25 mouse cellular contexts compared by ENCODE assay signal in the genomic region with DNA sequence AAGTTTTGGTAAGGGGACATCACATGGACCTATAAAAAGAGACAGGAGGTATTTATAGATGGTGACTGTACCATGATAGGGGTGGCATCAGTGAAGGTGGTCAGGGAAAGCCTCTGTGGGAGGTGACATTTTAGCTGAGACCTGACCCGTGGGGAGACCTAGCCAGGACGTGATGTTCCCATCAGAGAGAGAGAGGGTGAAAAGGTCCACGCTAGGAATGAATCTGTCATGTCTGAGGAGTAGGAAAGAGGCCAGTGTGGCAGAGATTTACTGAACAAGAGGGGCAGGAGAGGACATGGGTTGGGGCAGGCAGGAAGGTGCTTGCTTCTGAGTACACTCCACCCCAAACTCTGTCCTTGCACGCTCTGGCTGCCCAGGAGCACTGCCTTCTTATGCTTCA. TPM values are rescaled to one million over a fixed set of nuclear protein-coding genes. Genes with fewer than 3 reads are reported as not detected.
A peak's percentile ranks its signal among the peaks of the same experiment; 100 is the strongest.
DNase-seq lines count a peak whose midpoint lies in the region; ATAC-seq and TF ChIP-seq lines count a peak whose summit lies in the region.
"Had no signal": no experiment of that assay in that cellular context is flagged by ENCODE, and none has a peak within 500 bp of the region (broad histone marks: within the 10 kb centered on the region; RNA-seq: fewer than 3 reads in every experiment).

No protein-coding gene starts in this region.

- H3K9ac ChIP-seq in heart, postnatal 0 days (replicated peaks; ENCODE audit: low read depth, low read length): no peak overlapping the region
- H3K9ac ChIP-seq in heart, embryonic 12.5 days: no peak overlapping the region
- H3K9ac ChIP-seq in kidney, embryonic 14.5 days (ENCODE audit: low read depth, low read length): no peak overlapping the region
- H3K9ac ChIP-seq: embryonic facial prominence, embryonic 13.5 days; embryonic facial prominence, embryonic 15.5 days; forebrain, embryonic 12.5 days had no signal

- 67% methylated on average over 4 of the region's 4 CpGs for WGBS in heart, postnatal 0 days
- 76% methylated on average over 4 of the region's 4 CpGs for WGBS in heart, embryonic 12.5 days
- WGBS in kidney, embryonic 14.5 days: 67% methylated on average over 4 of the region's 4 CpGs

- H3K4me1 ChIP-seq in heart, postnatal 0 days (ENCODE audit: control insufficient read depth, insufficient read depth): peaks cover 15% of the 10 kb centered on the region
- peaks cover 16% of the 10 kb centered on the region for H3K4me1 ChIP-seq in heart, embryonic 12.5 days (replicated peaks)
- peaks cover 2% of the 10 kb centered on the region for H3K4me1 ChIP-seq in testis, adult 2 months (ENCODE audit: control insufficient read depth, insufficient read depth, low read length)
- H3K4me1 ChIP-seq in kidney, embryonic 14.5 days (ENCODE audit: control insufficient read depth, insufficient read depth, low read length): 0 out of 2 replicates have a peak, but pooled peaks cover 3% of the 10 kb centered on the region
- H3K4me1 ChIP-seq: embryonic facial prominence, embryonic 13.5 days had no signal

- intact Hi-C loops in gastrocnemius, adult 2 months (cut with DNase I): loop anchor here (1.0 kb wide), 1 partner anchor 62 kb away; no protein-coding TSS in a partner anchor

- no peak for TF ChIP-seq CTCF in gastrocnemius, adult 2 months (IDR thresholded peaks at IDR 0.05)
- no peak for TF ChIP-seq CTCF in heart, postnatal 0 days (IDR thresholded peaks at IDR 0.05; ENCODE audit: low read depth)
- no peak for TF ChIP-seq CTCF in testis, adult 2 months (IDR thresholded peaks at IDR 0.05; ENCODE audit: control insufficient read depth, insufficient read depth, insufficient replicate concordance, low read depth, low read length)

- no peaks in the 10 kb centered on the region for H3K36me3 ChIP-seq in heart, postnatal 0 days (replicated peaks; ENCODE audit: control insufficient read depth, insufficient read depth, low read length)
- no peaks in the 10 kb centered on the region for H3K36me3 ChIP-seq in heart, embryonic 12.5 days
- H3K36me3 ChIP-seq in testis, adult 2 months (ENCODE audit: control insufficient read depth, insufficient read depth, low read length): no peaks in the 10 kb centered on the region
- H3K36me3 ChIP-seq in kidney, embryonic 14.5 days (ENCODE audit: control insufficient read depth, insufficient read depth, low read length): no peaks in the 10 kb centered on the region
- H3K36me3 ChIP-seq: embryonic facial prominence, embryonic 13.5 days; embryonic facial prominence, embryonic 15.5 days; forebrain, embryonic 10.5 days; forebrain, embryonic 12.5 days had no signal

- H3K27me3 ChIP-seq in heart, postnatal 0 days (ENCODE audit: control insufficient read depth, insufficient read depth, low read length): no peaks in the 10 kb centered on the region
- no peaks in the 10 kb centered on the region for H3K27me3 ChIP-seq in heart, embryonic 12.5 days (replicated peaks)
- no peaks in the 10 kb centered on the region for H3K27me3 ChIP-seq in testis, adult 2 months (ENCODE audit: control insufficient read depth, insufficient read depth, low read length)
- no peaks in the 10 kb centered on the region for H3K27me3 ChIP-seq in kidney, embryonic 14.5 days (ENCODE audit: control insufficient read depth, insufficient read depth, low read length)
- H3K27me3 ChIP-seq: embryonic facial prominence, embryonic 13.5 days; embryonic facial prominence, embryonic 15.5 days; forebrain, embryonic 12.5 days had no signal

- H3K4me3 ChIP-seq in gastrocnemius, adult 2 months: no peak overlapping the region
- H3K4me3 ChIP-seq in heart, postnatal 0 days (ENCODE audit: low read depth, low read length): no peak overlapping the region
- H3K4me3 ChIP-seq in heart, embryonic 12.5 days: no peak overlapping the region
- H3K4me3 ChIP-seq in testis, adult 2 months (ENCODE audit: control insufficient read depth, low read depth, low read length): no peak overlapping the region
- no peak overlapping the region for H3K4me3 ChIP-seq in kidney, embryonic 14.5 days (ENCODE audit: low read length)
- H3K4me3 ChIP-seq: embryonic facial prominence, embryonic 13.5 days; embryonic facial prominence, embryonic 15.5 days; erythroblast, embryonic 14.5 days; forebrain, embryonic 10.5 days; forebrain, embryonic 12.5 days had no signal

- ATAC-seq in heart, postnatal 0 days (ENCODE audit: insufficient read depth, low read depth): no peak
- ATAC-seq in heart, embryonic 12.5 days (ENCODE audit: insufficient number of reproducible peaks, low FRiP score): no peak
- no peak for ATAC-seq in kidney, embryonic 14.5 days (ENCODE audit: low FRiP score, low TSS enrichment)
- ATAC-seq: forebrain, embryonic 14.5 days had no signal

- peak overlapping the region; percentile 96 for H3K27ac ChIP-seq in gastrocnemius, adult 2 months
- H3K27ac ChIP-seq in heart, postnatal 0 days (ENCODE audit: low read depth): no peak overlapping the region
- H3K27ac ChIP-seq in heart, embryonic 12.5 days (ENCODE audit: poor library complexity, severe bottlenecking): no peak overlapping the region
- H3K27ac ChIP-seq in testis, adult 2 months (ENCODE audit: control insufficient read depth, insufficient read depth, low read depth, low read length): peak overlapping the region; percentile 64
- H3K27ac ChIP-seq in kidney, embryonic 14.5 days (ENCODE audit: low read depth, low read length): no peak overlapping the region
- H3K27ac ChIP-seq: embryonic facial prominence, embryonic 13.5 days; embryonic facial prominence, embryonic 15.5 days; forebrain, embryonic 10.5 days; forebrain, embryonic 12.5 days had no signal

- DNase-seq in gastrocnemius, adult 2 months: peak; percentile 77
- no peak for DNase-seq in gastrocnemius, postnatal 4 days (ENCODE audit: low spot score in 2 of 2)
- no peak for DNase-seq in heart, postnatal 0 days (ENCODE audit: low spot score)
- DNase-seq in testis, postnatal 14 days (ENCODE audit: low spot score): no peak
- DNase-seq in skeletal muscle tissue, adult 2 months (ENCODE audit: low read depth, low spot score): peak; percentile 93
- DNase-seq: adrenal gland, adult 2 months; adrenal gland, postnatal 10 days; adrenal gland, postnatal 25 days; cerebellum, adult 11 months; cerebellum, adult 18-20 months; cerebellum, adult 8-10 months; cerebellum, adult 9-11 months; cerebellum, postnatal 14 days; cerebellum, postnatal 36 days; embryo, embryonic 11 days had no signal

- no peaks in the 10 kb centered on the region for H3K9me3 ChIP-seq in heart, postnatal 0 days (replicated peaks; ENCODE audit: control insufficient read depth, low read length)
- no peaks in the 10 kb centered on the region for H3K9me3 ChIP-seq in heart, embryonic 12.5 days (replicated peaks)
- H3K9me3 ChIP-seq in kidney, embryonic 14.5 days (ENCODE audit: control insufficient read depth, low read length): no peaks in the 10 kb centered on the region
- H3K9me3 ChIP-seq: embryonic facial prominence, embryonic 13.5 days; embryonic facial prominence, embryonic 15.5 days; forebrain, embryonic 10.5 days; forebrain, embryonic 12.5 days had no signal

- no peak overlapping the region for H3K4me2 ChIP-seq in heart, postnatal 0 days (ENCODE audit: low read depth, low read length)
- H3K4me2 ChIP-seq in heart, embryonic 12.5 days: no peak overlapping the region
- no peak overlapping the region for H3K4me2 ChIP-seq in kidney, embryonic 14.5 days (replicated peaks; ENCODE audit: low read depth, low read length)
- H3K4me2 ChIP-seq: embryonic facial prominence, embryonic 13.5 days; embryonic facial prominence, embryonic 15.5 days; forebrain, embryonic 12.5 days had no signal

- 0 out of 2 replicates have a peak, but pooled peaks have one; percentile 50 for TF ChIP-seq EP300 in heart, postnatal 0 days (IDR thresholded peaks at IDR 0.05; ENCODE audit: low read depth)

- no peak for TF ChIP-seq POLR2A in testis, adult 2 months (IDR thresholded peaks at IDR 0.05; ENCODE audit: control insufficient read depth, low read depth, low read length)

RNA-seq across cellular contexts. Expression of gene 6030408B16Rik, which starts 10.8 kb away (rescaled TPM):
- total RNA-seq in gastrocnemius, adult 2 months (2021): under 1 TPM; 0.20 to 0.36 TPM
- total RNA-seq in gastrocnemius, postnatal 4 days (2021): under 1 TPM in 1 of 2 experiments, not detected in 1; 0.59 TPM
- total RNA-seq in heart, postnatal 0 days (2014; rRNA removed; ENCODE audit: low replicate concordance): 6.5 and 8.4 TPM in 2 replicates
- polyA plus RNA-seq in heart, postnatal 0 days (2015; fragmentation: Nextera tagmentation; extraction: Ambion mirVana): 6.4 and 8.1 TPM in 2 replicates
- polyA plus RNA-seq in heart, embryonic 12.5 days (2016; fragmentation: Nextera tagmentation; extraction: Ambion mirVana): 0.73 and 0.83 TPM in 2 replicates
- polyA plus RNA-seq in testis, adult 2 months (2012; rRNA removed): 8.5 and 10.4 TPM in 2 replicates
- 25.8 and 28.2 TPM in 2 replicates for polyA plus RNA-seq in kidney, embryonic 14.5 days (2014; fragmentation: Nextera tagmentation; extraction: Ambion mirVana)
- total RNA-seq: common myeloid progenitor, adult 5-6 weeks had no signal
- polyA plus RNA-seq: erythroblast, embryonic 14.5 days had no signal

RNA-seq across cellular contexts. Expression of gene Atg101, which starts 19.8 kb away (rescaled TPM):
- 10 to 100 TPM; 23.7 to 32.4 TPM for total RNA-seq in gastrocnemius, adult 2 months (2021)
- 10 to 100 TPM; 24.8 to 25.8 TPM for total RNA-seq in gastrocnemius, postnatal 4 days (2021)
- total RNA-seq in heart, postnatal 0 days (2014; rRNA removed; ENCODE audit: low replicate concordance): 43.7 and 61.6 TPM in 2 replicates
- polyA plus RNA-seq in heart, postnatal 0 days (2015; fragmentation: Nextera tagmentation; extraction: Ambion mirVana): 48.6 and 53.4 TPM in 2 replicates
- polyA plus RNA-seq in heart, embryonic 12.5 days (2016; fragmentation: Nextera tagmentation; extraction: Ambion mirVana): 46.6 and 49.7 TPM in 2 replicates
- polyA plus RNA-seq in testis, adult 2 months (2012; rRNA removed): 16.4 and 17.5 TPM in 2 replicates
- 71.8 and 76.5 TPM in 2 replicates for polyA plus RNA-seq in kidney, embryonic 14.5 days (2014; fragmentation: Nextera tagmentation; extraction: Ambion mirVana)

RNA-seq across cellular contexts. Expression of gene Nr4a1, which starts 49.8 kb away (rescaled TPM):
- total RNA-seq in gastrocnemius, adult 2 months (2021): 100 to 1,000 TPM; 143 to 146 TPM
- total RNA-seq in gastrocnemius, postnatal 4 days (2021): 10 to 100 TPM; 25.3 to 26.0 TPM
- total RNA-seq in heart, postnatal 0 days (2014; rRNA removed; ENCODE audit: low replicate concordance): 40.2 and 56.0 TPM in 2 replicates
- 7.4 and 8.6 TPM in 2 replicates for polyA plus RNA-seq in heart, postnatal 0 days (2015; fragmentation: Nextera tagmentation; extraction: Ambion mirVana)
- 14.4 and 17.4 TPM in 2 replicates for polyA plus RNA-seq in heart, embryonic 12.5 days (2016; fragmentation: Nextera tagmentation; extraction: Ambion mirVana)
- 51.4 TPM in 2 replicates for polyA plus RNA-seq in testis, adult 2 months (2012; rRNA removed)
- 4.5 and 5.0 TPM in 2 replicates for polyA plus RNA-seq in kidney, embryonic 14.5 days (2014; fragmentation: Nextera tagmentation; extraction: Ambion mirVana)

Comparison
In these comparisons a context has a peak if more than half of its experiments do, and no peak if none do; other contexts are left out.
1. DNase-seq: peak in gastrocnemius, adult 2 months (single experiment) and skeletal muscle tissue, adult 2 months (single experiment); none in gastrocnemius, postnatal 4 days (0 of 2), heart, postnatal 0 days (single experiment) and testis, postnatal 14 days (single experiment).
2. H3K27ac ChIP-seq: peak in gastrocnemius, adult 2 months (single experiment) and testis, adult 2 months (single experiment); none in heart, postnatal 0 days (single experiment), heart, embryonic 12.5 days (single experiment) and kidney, embryonic 14.5 days (single experiment).